Mouse (Mus musculus): ENCODE measurements around the gene Sox30.

GRCm38 (mm10) chr11:45943108-45943705, 36.9 kb upstream of the Sox30 start:
- TF ChIP-seq CTCF (IDR thresholded peaks at IDR 0.05; ENCODE audit: insufficient read depth, low read length) (no peak), POLR2A (IDR thresholded peaks at IDR 0.05; ENCODE audit: borderline replicate concordance, extremely low read depth, low read depth, low read length) (no peak)
